Mouse (Mus musculus): ENCODE measurements around the gene Rag2. TPM values are rescaled to one million over a fixed set of nuclear protein-coding genes. Genes with fewer than 3 reads are reported as not detected.

Rag2 gene
- polyA plus RNA-seq, 1 experiment = not detected

DNA sequence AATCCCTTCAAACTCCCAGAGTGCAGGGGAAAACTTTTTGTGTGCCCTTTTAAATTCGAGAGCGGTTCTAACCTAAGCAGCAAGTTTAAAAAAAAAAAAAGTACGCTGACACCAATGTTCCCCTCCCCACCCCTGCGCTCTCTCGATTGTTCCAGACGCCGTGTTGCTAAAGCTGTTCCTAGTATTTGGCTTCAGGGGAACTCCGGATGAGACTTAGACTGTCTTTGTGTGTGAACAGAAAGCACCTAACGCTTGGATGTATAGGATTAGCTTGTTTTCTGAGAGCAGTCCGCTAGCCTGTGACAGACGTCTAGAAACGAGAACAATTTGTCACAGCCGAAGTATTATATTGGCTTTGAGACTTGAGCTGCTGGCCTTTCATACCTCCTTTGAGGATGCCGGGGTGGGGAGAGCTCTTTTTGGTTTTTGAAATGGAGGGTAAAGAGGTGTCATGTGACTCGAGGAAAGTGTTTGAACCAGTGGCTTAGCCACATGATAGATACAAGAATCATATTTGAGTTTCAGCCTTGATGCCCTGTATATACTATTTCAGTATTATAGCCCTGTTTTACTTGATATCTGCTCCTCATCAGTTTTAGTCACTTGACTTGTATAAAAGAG, 54.8 kb downstream of the Rag2 start:
- TF ChIP-seq CTCF (IDR thresholded peaks at IDR 0.05; ENCODE audit: low read depth, low read length) = no peak
- no peak for TF ChIP-seq EP300 (IDR thresholded peaks at IDR 0.05; ENCODE audit: insufficient read depth, low read depth, low read length)
- no peak for TF ChIP-seq POLR2A (IDR thresholded peaks at IDR 0.05; ENCODE audit: insufficient read depth, low read length)
- Histone ChIP-seq H3K27ac (ENCODE audit: insufficient read depth, low read length) (no peak overlapping the region), H3K27me3 (ENCODE audit: control insufficient read depth, insufficient read depth, low read length, poor library complexity, severe bottlenecking) (no peaks in the 10 kb centered on the region), H3K4me1 (ENCODE audit: control insufficient read depth, insufficient read depth, low read length) (no peaks in the 10 kb centered on the region), H3K9me3 (replicated peaks; ENCODE audit: control insufficient read depth, insufficient read depth, low read length, poor library complexity, severe bottlenecking) (no peaks in the 10 kb centered on the region), H3K9ac (ENCODE audit: low read depth, poor library complexity, severe bottlenecking) (peak overlapping the region; percentile 92), H3K4me3 (ENCODE audit: low read depth, low read length) (peak overlapping the region; percentile 96), H3K36me3 (ENCODE audit: control insufficient read depth, insufficient read depth, low read length, poor library complexity, severe bottlenecking) (no peaks in the 10 kb centered on the region)

Other genes with a start within 250 kb of the Rag2 start
- not detected in 2 replicates for gene Rag1, start 24.8 kb downstream of the Rag2 start, polyA plus RNA-seq (2011; ENCODE audit: insufficient read depth, insufficient read length, low read depth, missing spikeins)
- 27.0 and 38.3 TPM in 2 replicates for gene B230118H07Rik, start 24.8 kb downstream of the Rag2 start, polyA plus RNA-seq (2011; ENCODE audit: insufficient read depth, insufficient read length, low read depth, missing spikeins)
- 17.5 and 17.6 TPM in 2 replicates for gene Traf6, start 53.7 kb downstream of the Rag2 start, polyA plus RNA-seq (2011; ENCODE audit: insufficient read depth, insufficient read length, low read depth, missing spikeins)

Data from ES-Bruce4 (cell line).